Mouse (Mus musculus) CH12.LX (cell line): ENCODE data around the gene Gm20517. TPM values are rescaled to one million over a fixed set of nuclear protein-coding genes. Genes with fewer than 3 reads are reported as not detected.
"Not testable (repeated sequence)": the region's sequence is repeated elsewhere in the genome, so short reads cannot be mapped to it uniquely, and the experiment has no call there.

Experiments used
- DNase-seq: peaks from one replicate; pipeline ENCODE4 v3.0.0-alpha.2; 2013; ENCODE audit errors: extremely low read depth
- H3K27ac ChIP-seq: 2 replicates; pipeline ENCODE4 v1.5.1; 2012; ENCODE audit warnings: low read depth, mild to moderate bottlenecking, control low read depth, moderate library complexity; ENCODE audit not compliant: insufficient read depth
- H3K27me3 ChIP-seq: replicated peaks from 2 replicates; pipeline ENCODE3; 2012; ENCODE audit warnings: inconsistent platforms
- H3K36me3 ChIP-seq, 2 experiments: replicated peaks in 1 of 2; 2 replicates each; pipeline versions ENCODE3 to v1.6.1; 2012; ENCODE audit warnings: inconsistent platforms in 1 of 2, low read length in 1 of 2, mild to moderate bottlenecking in 1 of 2, mixed read lengths in 1 of 2, moderate library complexity in 1 of 2; ENCODE audit not compliant: control insufficient read depth in 1 of 2, insufficient read depth in 1 of 2
- H3K4me1 ChIP-seq, 2 experiments: 2 replicates each; pipeline ENCODE4 v1.6.1; 2012; ENCODE audit warnings: inconsistent platforms in 1 of 2, moderate library complexity in 1 of 2; ENCODE audit not compliant: insufficient read depth in 2 of 2, control insufficient read depth in 1 of 2
- H3K4me2 ChIP-seq: 2 replicates; pipeline ENCODE4 v1.6.1; 2012; ENCODE audit warnings: low read depth, mild to moderate bottlenecking, control low read depth; ENCODE audit not compliant: poor library complexity, insufficient read depth, severe bottlenecking
- H3K4me3 ChIP-seq, 3 experiments: fragments of 150-350 bp in 1 of 3; sonication (generic) in 1 of 3; replicated peaks in 1 of 3; 2 replicates each; pipeline versions ENCODE3 to v1.5.1; 2011 to 2012; ENCODE audit warnings: low read depth in 2 of 3, low read length in 2 of 3, mild to moderate bottlenecking in 2 of 3, moderate library complexity in 2 of 3, control low read depth in 1 of 3, improper control_type of control experiment in 1 of 3, inconsistent platforms in 1 of 3, mixed read lengths in 1 of 3; ENCODE audit not compliant: poor library complexity in 1 of 3
- H3K79me2 ChIP-seq: replicated peaks from 2 replicates; pipeline ENCODE4 v1.6.1; 2012; ENCODE audit warnings: mild to moderate bottlenecking, moderate library complexity; ENCODE audit not compliant: control insufficient read depth, poor library complexity, insufficient read depth, severe bottlenecking; ENCODE audit errors: extremely low read depth
- H3K9ac ChIP-seq: 2 replicates; pipeline ENCODE4 v1.6.1; 2012; ENCODE audit warnings: low read depth, mild to moderate bottlenecking, control low read depth, moderate library complexity; ENCODE audit not compliant: insufficient read depth
- H3K9me3 ChIP-seq: replicated peaks from 2 replicates; pipeline ENCODE3; 2012; ENCODE audit warnings: low read length, inconsistent platforms, mixed read lengths
- BHLHE40 ChIP-seq: IDR thresholded peaks from 2 replicates; pipeline ENCODE4 v1.6.1; 2011; ENCODE audit warnings: mild to moderate bottlenecking, low read depth, low read length, improper control_type of control experiment
- CTCF ChIP-seq, 2 experiments: IDR thresholded peaks in 1 of 2; conservative IDR thresholded peaks in 1 of 2; 2 replicates each; pipeline ENCODE4 v1.5.1; 2011 to 2012; ENCODE audit warnings: low read depth in 2 of 2, low read length in 2 of 2, improper control_type of control experiment in 1 of 2, inconsistent platforms in 1 of 2, mild to moderate bottlenecking in 1 of 2, moderate library complexity in 1 of 2
- E2F4 ChIP-seq: IDR thresholded peaks from 2 replicates; pipeline ENCODE4 v1.6.1; 2011; ENCODE audit warnings: low read depth, low read length, improper control_type of control experiment; ENCODE audit not compliant: insufficient replicate concordance
- ELF1 ChIP-seq: IDR thresholded peaks from 2 replicates; pipeline ENCODE4 v1.6.1; 2014; ENCODE audit warnings: low read depth, mild to moderate bottlenecking, inconsistent platforms, low read length, improper control_type of control experiment
- ETS1 ChIP-seq: conservative IDR thresholded peaks from 2 replicates; pipeline ENCODE4 v1.6.1; 2012; ENCODE audit warnings: low read depth, mild to moderate bottlenecking, inconsistent platforms, low read length, improper control_type of control experiment, moderate library complexity
- HCFC1 ChIP-seq: IDR thresholded peaks from 2 replicates; pipeline ENCODE4 v1.6.1; 2012; ENCODE audit warnings: low read depth, mild to moderate bottlenecking, inconsistent platforms, low read length, improper control_type of control experiment
- MXI1 ChIP-seq: IDR thresholded peaks from 2 replicates; pipeline ENCODE4 v1.6.1; 2011; ENCODE audit warnings: mild to moderate bottlenecking, low read depth, low read length, improper control_type of control experiment
- MYC ChIP-seq: IDR thresholded peaks from 2 replicates; pipeline ENCODE4 v1.6.1; 2011; ENCODE audit warnings: low read depth, mild to moderate bottlenecking, improper control_type of control experiment, low read length
- NELFE ChIP-seq: IDR thresholded peaks from 2 replicates; pipeline ENCODE4 v1.6.1; 2011; ENCODE audit warnings: low read depth, low read length, improper control_type of control experiment
- NRF1 ChIP-seq: IDR thresholded peaks from 2 replicates; pipeline ENCODE4 v1.6.1; 2014; ENCODE audit warnings: low read depth, mild to moderate bottlenecking, inconsistent platforms, low read length, improper control_type of control experiment, moderate library complexity
- POLR2AphosphoS2 ChIP-seq: IDR thresholded peaks from 2 replicates; pipeline ENCODE4 v1.6.1; 2011; ENCODE audit warnings: low read depth, low read length, improper control_type of control experiment
- RAD21 ChIP-seq: IDR thresholded peaks from 2 replicates; pipeline ENCODE4 v1.6.1; 2011; ENCODE audit warnings: low read depth, mild to moderate bottlenecking, low read length, improper control_type of control experiment, moderate library complexity
- RCOR1 ChIP-seq: conservative IDR thresholded peaks from 2 replicates; pipeline ENCODE4 v1.6.1; 2012; ENCODE audit warnings: low read depth, mild to moderate bottlenecking, inconsistent platforms, low read length, improper control_type of control experiment
- SIN3A ChIP-seq: IDR thresholded peaks from 2 replicates; pipeline ENCODE4 v1.6.1; 2012; ENCODE audit warnings: low read length, improper control_type of control experiment, inconsistent platforms
- TCF12 ChIP-seq: IDR thresholded peaks from 2 replicates; pipeline ENCODE4 v1.6.1; 2014; ENCODE audit warnings: low read depth, mild to moderate bottlenecking, inconsistent platforms, low read length, improper control_type of control experiment
- USF1 ChIP-seq: IDR thresholded peaks from 2 replicates; pipeline ENCODE4 v1.6.1; 2014; ENCODE audit warnings: low read depth, mild to moderate bottlenecking, inconsistent platforms, low read length, improper control_type of control experiment
- USF2 ChIP-seq: conservative IDR thresholded peaks from 2 replicates; pipeline ENCODE4 v1.6.1; 2011; ENCODE audit warnings: low read depth, low read length, improper control_type of control experiment
- ZMIZ1 ChIP-seq: IDR thresholded peaks from 2 replicates; pipeline ENCODE4 v1.6.1; 2012; ENCODE audit warnings: low read depth, mild to moderate bottlenecking, inconsistent platforms, low read length, improper control_type of control experiment
- ZNF384 ChIP-seq: IDR thresholded peaks from 2 replicates; pipeline ENCODE4 v1.6.1; 2012; ENCODE audit warnings: low read depth, low read length, improper control_type of control experiment, inconsistent platforms
- dilution Hi-C: fragments of 300-500 bp; cut with MboI; formaldehyde crosslinking; loops from 2 replicates; pipeline ENCODE4 v1.14.3; 2020; ENCODE audit warnings: low sequenced_read_pairs; ENCODE audit not compliant: extremely low pct_unique_long_range_greater_than_20kb, extremely low pct_ligation_motif_present
- in situ Hi-C: fragments of 300-500 bp; cut with MboI; formaldehyde crosslinking; loops from 3 replicates; pipeline ENCODE4 v1.14.3; 2019; ENCODE audit warnings: low sequenced_read_pairs, low pct_ligation_motif_present, low pct_unique_long_range_greater_than_20kb, mixed read lengths
- polyA plus RNA-seq: library from polyadenylated mRNA; unstranded; fragments of >175 nt; gene quantifications from 2 replicates; pipeline ENCODE4 v1.2.1, GENCODE M21; 2012; ENCODE audit warnings: low read depth; ENCODE audit not compliant: insufficient read length
- total RNA-seq, 2 experiments: library from RNA; depleted of rRNA; stranded (reverse); fragments of 300-350 nt in 1 of 2; fragments of >200 nt in 1 of 2; gene quantifications; 2 replicates each; pipeline ENCODE4 v1.2.3; 2012 to 2014

Gene Gm20517
- total and polyA plus RNA-seq, 3 experiments: 1.1 to 1.8 (median 1.8) TPM

DNA sequence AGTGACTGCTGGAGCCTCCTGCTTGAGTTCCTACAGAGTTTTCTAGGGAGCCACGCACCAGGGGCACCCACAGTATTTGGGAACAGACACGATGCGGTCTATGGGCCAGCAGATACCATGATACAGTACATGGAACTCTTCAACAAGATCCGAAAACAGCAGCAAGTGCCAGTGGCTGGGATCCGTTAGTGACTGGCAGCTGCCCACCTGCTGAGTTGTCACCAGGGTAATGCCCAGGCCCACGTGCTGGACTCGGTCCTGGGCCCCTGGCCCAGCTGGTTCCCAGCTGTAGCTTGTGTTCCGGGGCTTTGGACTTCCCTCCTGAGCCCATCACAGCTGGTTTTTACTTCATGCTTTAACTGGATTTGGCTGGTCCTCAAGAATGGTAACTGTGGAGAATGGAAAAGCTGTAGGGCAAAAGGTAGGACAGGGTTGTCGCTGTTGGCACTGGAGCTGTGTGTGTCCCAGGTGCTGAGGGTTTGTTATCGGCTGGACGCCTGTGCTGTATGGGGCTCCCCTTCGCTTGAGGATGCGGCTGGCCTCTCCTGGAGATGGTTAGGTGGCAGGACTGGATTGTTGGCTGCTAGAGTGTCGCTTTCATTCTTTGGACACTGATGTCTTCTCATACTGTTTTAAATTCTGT, 11.6 kb downstream of the Gm20517 start:
- no peak overlapping the region for H3K4me3 ChIP-seq
- H3K4me2 ChIP-seq: no peak overlapping the region
- peaks cover 8% of the 10 kb centered on the region; the same call in 1 of the 2 replicates for H3K79me2 ChIP-seq
- in situ Hi-C loops (loop anchor here (25.0 kb wide), 1 partner anchor 236 kb away; the partner anchor contains the start of gene Guca1b), dilution Hi-C loops (no loop called here)
- DNase-seq: no peak
- no peaks in the 10 kb centered on the region for H3K27me3 ChIP-seq
- TF ChIP-seq ETS1: no peak
- TF ChIP-seq E2F4: no peak
- no peak for TF ChIP-seq MXI1
- no peak for TF ChIP-seq BHLHE40
- no peak for TF ChIP-seq SIN3A
- no peak for TF ChIP-seq ELF1
- no peak for TF ChIP-seq RCOR1
- no peak for TF ChIP-seq ZMIZ1
- no peak for TF ChIP-seq USF1
- TF ChIP-seq MYC: no peak
- no peak for TF ChIP-seq TCF12
- no peak for TF ChIP-seq ZNF384
- TF ChIP-seq USF2: no peak
- TF ChIP-seq RAD21: no peak
- TF ChIP-seq POLR2AphosphoS2: no peak
- no peak for TF ChIP-seq NRF1
- TF ChIP-seq NELFE: no peak
- TF ChIP-seq HCFC1: no peak
- no peak overlapping the region for H3K9ac ChIP-seq
- peaks cover 4 to 6% of the 10 kb centered on the region in 2 experiments; a peak in 1 of 4 replicates for H3K4me1 ChIP-seq
- no peak overlapping the region for H3K27ac ChIP-seq
- peaks cover 5% of the 10 kb centered on the region for H3K9me3 ChIP-seq
- H3K36me3 ChIP-seq: peaks cover 52 to 83% of the 10 kb centered on the region in 2 experiments

DNA sequence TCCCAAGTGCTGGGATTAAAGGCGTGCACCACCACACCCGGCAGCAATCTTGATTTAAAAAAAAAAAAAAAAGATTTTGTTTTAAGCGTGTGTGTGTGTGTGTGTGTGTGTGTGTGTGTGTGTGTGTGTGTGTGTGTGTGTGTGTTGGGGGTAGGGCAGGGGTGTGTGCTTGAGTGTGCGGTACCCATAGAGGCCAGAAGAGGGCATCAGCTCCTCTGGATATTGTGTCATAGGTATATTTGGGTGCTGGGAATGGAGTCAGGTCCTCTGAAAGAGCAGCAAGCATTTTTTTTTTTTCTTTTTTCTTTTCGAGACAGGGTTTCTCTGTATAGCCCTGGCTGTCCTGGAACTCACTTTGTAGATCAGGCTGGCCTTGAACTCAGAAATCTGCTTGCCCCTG, 13.2 kb downstream of the Gm20517 start:
- H3K4me1 ChIP-seq: peaks cover 4 to 11% of the 10 kb centered on the region in 2 experiments; a peak in 2 of 4 replicates
- H3K79me2 ChIP-seq, H3K27me3 ChIP-seq, DNase-seq, H3K9ac ChIP-seq, H3K4me3 ChIP-seq, H3K9me3 ChIP-seq, dilution Hi-C loops, H3K27ac ChIP-seq, H3K4me2 ChIP-seq: not testable (repeated sequence)
- peak in 1 of 2 experiments; percentile 10; a peak in 1 of 4 replicates for TF ChIP-seq CTCF (conservative IDR thresholded peaks at IDR 0.05 in 1 of 2, IDR thresholded peaks at IDR 0.05 in 1 of 2; ENCODE audit: low read depth in 2 of 2, low read length in 2 of 2)
- peaks cover 42 to 70% of the 10 kb centered on the region in 2 experiments for H3K36me3 ChIP-seq
- in situ Hi-C loops: loop anchor here (25.0 kb wide), 1 partner anchor 237 kb away; the partner anchor contains the start of gene Guca1b
